Mouse (Mus musculus): ENCODE data around the gene Irf2bp2. TPM values are rescaled to one million over a fixed set of nuclear protein-coding genes. Genes with fewer than 3 reads are reported as not detected.

The Irf2bp2 gene
- polyA plus RNA-seq (2017; shearing (Covaris generic)) = 250 TPM

GRCm38 (mm10) chr8:126593889-126594480 lies at the start of gene Irf2bp2:
TSS of gene Irf2bp2 (minus strand) at chr8:126593986.

Other genes with a start within 250 kb of the Irf2bp2 start
- gene Coa6, start 171.5 kb downstream of the Irf2bp2 start, polyA plus RNA-seq (2017; shearing (Covaris generic)) = 20.5 TPM
- 7.2 TPM for gene Tarbp1, start 118.9 kb downstream of the Irf2bp2 start, polyA plus RNA-seq (2017; shearing (Covaris generic))